Mouse (Mus musculus) heart, adult 11 months (tissue): ENCODE measurements around the gene Zdhhc14.

Experiments used
- DNase-seq: peaks from one replicate; pipeline ENCODE4 v3.0.0; 2022

Zdhhc14 gene

GRCm38 (mm10) chr17:5491801-5492745, at the start of gene Zdhhc14:
Gene Zdhhc14, plus strand, starts transcription at chr17:5492557.
- peak; percentile 99 for DNase-seq

GRCm38 (mm10) chr17:5443260-5443659, 49.1 kb upstream of the Zdhhc14 start:
- DNase-seq, result no peak

GRCm38 (mm10) chr17:5443751-5444150, 48.6 kb upstream of the Zdhhc14 start:
- no peak for DNase-seq

GRCm38 (mm10) chr17:5453657-5454056, 38.7 kb upstream of the Zdhhc14 start:
- DNase-seq, result no peak

- DNase-seq, result peak; percentile 74
Measured at GRCm38 (mm10) chr17:5463912-5464311, 28.4 kb upstream of the Zdhhc14 start.

GRCm38 (mm10) chr17:5466736-5467135, 25.6 kb upstream of the Zdhhc14 start:
- peak; percentile 87 for DNase-seq

- peak; percentile 70 for DNase-seq
Measured at GRCm38 (mm10) chr17:5467177-5467576, 25.2 kb upstream of the Zdhhc14 start.

GRCm38 (mm10) chr17:5472268-5472667, 20.1 kb upstream of the Zdhhc14 start:
- DNase-seq, result peak; percentile 68

- DNase-seq, result peak; percentile 83
Measured at GRCm38 (mm10) chr17:5475960-5476725, 16.2 kb upstream of the Zdhhc14 start.

GRCm38 (mm10) chr17:5483456-5483855, 8.9 kb upstream of the Zdhhc14 start:
- peak; percentile 39 for DNase-seq

GRCm38 (mm10) chr17:5484663-5485062, 7.7 kb upstream of the Zdhhc14 start:
- DNase-seq, result no peak

- peak; percentile 62 for DNase-seq
Measured at GRCm38 (mm10) chr17:5488156-5488555, 4.2 kb upstream of the Zdhhc14 start.

GRCm38 (mm10) chr17:5490351-5490750, 2.0 kb upstream of the Zdhhc14 start:
- DNase-seq, result peak; percentile 55

- peak; percentile 99 for DNase-seq
Measured at GRCm38 (mm10) chr17:5491031-5491800, 1.1 kb upstream of the Zdhhc14 start.

GRCm38 (mm10) chr17:5492746-5493160, 396 bp downstream of the Zdhhc14 start:
- DNase-seq, result no peak

GRCm38 (mm10) chr17:5493161-5493771, 909 bp downstream of the Zdhhc14 start:
- DNase-seq, result peak; percentile 96

GRCm38 (mm10) chr17:5493809-5494208, 1.5 kb downstream of the Zdhhc14 start:
- DNase-seq, result no peak

- peak; percentile 87 for DNase-seq
Measured at GRCm38 (mm10) chr17:5494832-5495231, 2.5 kb downstream of the Zdhhc14 start.

GRCm38 (mm10) chr17:5497695-5498094, 5.3 kb downstream of the Zdhhc14 start:
- DNase-seq, result peak; percentile 61

GRCm38 (mm10) chr17:5498996-5499395, 6.6 kb downstream of the Zdhhc14 start:
- peak; percentile 44 for DNase-seq

- no peak for DNase-seq
Measured at GRCm38 (mm10) chr17:5503981-5504760, 11.8 kb downstream of the Zdhhc14 start.

- no peak for DNase-seq
Measured at GRCm38 (mm10) chr17:5504969-5505368, 12.6 kb downstream of the Zdhhc14 start.
